8 mouse cellular contexts compared by ENCODE assay signal in the genomic region with DNA sequence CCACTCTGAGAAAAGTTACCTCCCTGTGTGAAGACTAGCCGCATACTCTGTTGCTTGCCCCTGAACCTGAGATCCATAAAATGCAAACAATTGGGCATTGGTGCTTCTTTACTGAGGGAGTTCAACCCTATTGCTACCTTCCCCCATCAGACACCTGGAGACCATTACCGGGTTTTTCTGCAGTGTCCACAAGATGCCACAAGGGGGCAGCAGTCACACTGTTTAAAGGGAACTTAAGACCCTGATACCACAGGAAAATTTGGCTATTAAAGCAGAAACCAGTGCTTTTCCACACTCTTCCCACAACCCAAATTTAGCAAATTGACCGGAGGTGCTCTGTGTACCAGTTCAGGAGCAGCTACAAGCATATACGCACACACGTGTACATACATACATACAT.
DNase-seq lines count a peak whose midpoint lies in the region; ATAC-seq and TF ChIP-seq lines count a peak whose summit lies in the region.
"Had no signal": no experiment of that assay in that cellular context is flagged by ENCODE, and none has a peak within 500 bp of the region (broad histone marks: within the 10 kb centered on the region; RNA-seq: fewer than 3 reads in every experiment).

No protein-coding gene starts in this region.

- H3K36me3 ChIP-seq in kidney, adult 2 months (ENCODE audit: control insufficient read depth, insufficient read depth, low read length), result no peaks in the 10 kb centered on the region
- no peaks in the 10 kb centered on the region for H3K36me3 ChIP-seq in kidney, embryonic 15.5 days
- H3K36me3 ChIP-seq in E14TG2a.4 (ENCODE audit: insufficient read depth, low read length), result no peaks in the 10 kb centered on the region
- H3K36me3 ChIP-seq in forebrain, postnatal 0 days (ENCODE audit: insufficient read depth), result no peaks in the 10 kb centered on the region
- H3K36me3 ChIP-seq in lung, postnatal 0 days (ENCODE audit: insufficient read depth, low read length), result no peaks in the 10 kb centered on the region
- H3K36me3 ChIP-seq: liver, embryonic 15.5 days had no signal

- no peak for ATAC-seq in kidney, embryonic 15.5 days (replicated peaks; ENCODE audit: low FRiP score)
- ATAC-seq in forebrain, postnatal 0 days, result peak; percentile 43; the same call in 1 of the 2 replicates
- ATAC-seq in lung, postnatal 0 days, result no peak

- peak; percentile 11 for DNase-seq in kidney, adult 2 months
- peak; percentile 25 for DNase-seq in MN1 (ENCODE audit: low spot score)
- peak; percentile 89 for DNase-seq in forebrain, postnatal 0 days
- DNase-seq in lung, postnatal 0 days (ENCODE audit: low spot score), result peak; percentile 59
- peak; percentile 9 for DNase-seq in thymus, postnatal 36 days

- TF ChIP-seq EP300 in lung, postnatal 0 days (IDR thresholded peaks at IDR 0.05), result no peak

- no peak overlapping the region for H3K4me3 ChIP-seq in kidney, adult 2 months (ENCODE audit: insufficient read depth, low read depth, low read length)
- H3K4me3 ChIP-seq in kidney, embryonic 15.5 days (replicated peaks), result no peak overlapping the region
- H3K4me3 ChIP-seq in E14TG2a.4 (replicated peaks; ENCODE audit: low read length), result no peak overlapping the region
- no peak overlapping the region for H3K4me3 ChIP-seq in forebrain, postnatal 0 days (ENCODE audit: low read depth, low read length)
- H3K4me3 ChIP-seq in lung, postnatal 0 days (ENCODE audit: low read depth, low read length), result no peak overlapping the region
- H3K4me3 ChIP-seq: liver, embryonic 15.5 days had no signal

- no peaks in the 10 kb centered on the region for H3K27me3 ChIP-seq in kidney, adult 2 months (replicated peaks; ENCODE audit: control insufficient read depth, insufficient read depth, low read length)
- H3K27me3 ChIP-seq in kidney, embryonic 15.5 days, result peaks cover 36% of the 10 kb centered on the region; the same call in 1 of the 2 replicates
- peaks cover 28% of the 10 kb centered on the region for H3K27me3 ChIP-seq in E14TG2a.4 (ENCODE audit: insufficient read depth, low read length)
- H3K27me3 ChIP-seq in forebrain, postnatal 0 days (ENCODE audit: insufficient read depth, low read length), result no peaks in the 10 kb centered on the region
- H3K27me3 ChIP-seq in lung, postnatal 0 days (replicated peaks; ENCODE audit: insufficient read depth, low read length), result no peaks in the 10 kb centered on the region
- H3K27me3 ChIP-seq: liver, embryonic 15.5 days had no signal

- WGBS in kidney, adult 2 months, result 42% methylated on average over 5 of the region's 5 CpGs
- WGBS in kidney, embryonic 15.5 days, result 33% methylated on average over 5 of the region's 5 CpGs
- 40% methylated on average over 5 of the region's 5 CpGs for WGBS in forebrain, postnatal 0 days
- 37% methylated on average over 5 of the region's 5 CpGs for WGBS in lung, postnatal 0 days

- no peak for TF ChIP-seq POLR2A in kidney, adult 2 months (IDR thresholded peaks at IDR 0.05; ENCODE audit: low read depth, low read length)

- H3K9me3 ChIP-seq in kidney, embryonic 15.5 days (replicated peaks), result no peaks in the 10 kb centered on the region
- H3K9me3 ChIP-seq in E14TG2a.4 (ENCODE audit: low read length), result no peaks in the 10 kb centered on the region
- no peaks in the 10 kb centered on the region for H3K9me3 ChIP-seq in forebrain, postnatal 0 days (ENCODE audit: low read length)
- H3K9me3 ChIP-seq in lung, postnatal 0 days (ENCODE audit: low read length), result no peaks in the 10 kb centered on the region
- H3K9me3 ChIP-seq: liver, embryonic 15.5 days had no signal

- TF ChIP-seq CTCF in kidney, adult 2 months (conservative IDR thresholded peaks at IDR 0.05; ENCODE audit: insufficient read depth, insufficient read length, low read depth, low read length), result peak; percentile 59
- TF ChIP-seq CTCF in E14TG2a.4 (conservative IDR thresholded peaks at IDR 0.05; ENCODE audit: low read length), result peak; percentile 80
- TF ChIP-seq CTCF in forebrain, postnatal 0 days (IDR thresholded peaks at IDR 0.05; ENCODE audit: low read depth), result peak; percentile 90
- peak; percentile 84 for TF ChIP-seq CTCF in lung, postnatal 0 days (IDR thresholded peaks at IDR 0.05)

- no peak overlapping the region for H3K4me2 ChIP-seq in kidney, embryonic 15.5 days
- no peak overlapping the region for H3K4me2 ChIP-seq in forebrain, postnatal 0 days (ENCODE audit: low read depth)
- H3K4me2 ChIP-seq in lung, postnatal 0 days (replicated peaks; ENCODE audit: low read depth, low read length), result no peak overlapping the region
- H3K4me2 ChIP-seq: liver, embryonic 15.5 days had no signal

- no peak overlapping the region for H3K27ac ChIP-seq in kidney, adult 2 months (ENCODE audit: insufficient read depth, low read depth, low read length)
- no peak overlapping the region for H3K27ac ChIP-seq in kidney, embryonic 15.5 days
- no peak overlapping the region for H3K27ac ChIP-seq in forebrain, postnatal 0 days (ENCODE audit: low read depth, low read length)
- no peak overlapping the region for H3K27ac ChIP-seq in lung, postnatal 0 days (ENCODE audit: low read length)
- H3K27ac ChIP-seq: liver, embryonic 15.5 days had no signal

- no peak overlapping the region for H3K9ac ChIP-seq in kidney, embryonic 15.5 days
- no peak overlapping the region for H3K9ac ChIP-seq in forebrain, postnatal 0 days
- H3K9ac ChIP-seq in lung, postnatal 0 days (replicated peaks; ENCODE audit: low read depth), result no peak overlapping the region
- H3K9ac ChIP-seq: liver, embryonic 15.5 days had no signal

- no peaks in the 10 kb centered on the region for H3K4me1 ChIP-seq in kidney, adult 2 months (ENCODE audit: control insufficient read depth, insufficient read depth, low read length)
- H3K4me1 ChIP-seq in kidney, embryonic 15.5 days, result peaks cover 10% of the 10 kb centered on the region
- peaks cover 23% of the 10 kb centered on the region for H3K4me1 ChIP-seq in E14TG2a.4 (replicated peaks; ENCODE audit: low read depth, low read length)
- H3K4me1 ChIP-seq in forebrain, postnatal 0 days (ENCODE audit: insufficient read depth), result no peaks in the 10 kb centered on the region
- no peaks in the 10 kb centered on the region for H3K4me1 ChIP-seq in lung, postnatal 0 days (ENCODE audit: insufficient read depth, low read depth, low read length)
- H3K4me1 ChIP-seq: liver, embryonic 15.5 days had no signal

Comparison
In these comparisons a context has a peak if more than half of its experiments do, and no peak if none do; other contexts are left out.
1. DNase-seq: peak in every context shown above with its lines; median percentile 89 in forebrain, postnatal 0 days; 59 in lung, postnatal 0 days; 25 in MN1; 11 in kidney, adult 2 months; 9 in thymus, postnatal 36 days.